Comparison of ENCODE assay signal across 17 mouse cellular contexts in genomic region chr8:44978622-44979021, GRCm38 (mm10). TPM values are rescaled to one million over a fixed set of nuclear protein-coding genes. Genes with fewer than 3 reads are reported as not detected.
DNase-seq lines count a peak whose midpoint lies in the region; ATAC-seq lines count a peak whose summit lies in the region.
"Had no signal": no experiment of that assay in that cellular context is flagged by ENCODE, and none has a peak within 500 bp of the region (broad histone marks: within the 10 kb centered on the region; RNA-seq: fewer than 3 reads in every experiment).

No protein-coding gene starts in this region.

- no peak overlapping the region for H3K9ac ChIP-seq in kidney, embryonic 15.5 days
- H3K9ac ChIP-seq: hindbrain, embryonic 12.5 days; liver, embryonic 13.5 days; midbrain, embryonic 15.5 days had no signal

- 77% methylated on average over 9 of the region's 9 CpGs for WGBS in kidney, embryonic 15.5 days

- no peaks in the 10 kb centered on the region for H3K27me3 ChIP-seq in kidney, embryonic 15.5 days
- H3K27me3 ChIP-seq: hindbrain, embryonic 12.5 days; liver, embryonic 13.5 days; midbrain, embryonic 15.5 days had no signal

- no peaks in the 10 kb centered on the region; the same call in 1 of the 2 replicates for H3K36me3 ChIP-seq in kidney, embryonic 15.5 days
- H3K36me3 ChIP-seq: hindbrain, embryonic 12.5 days; liver, embryonic 13.5 days; midbrain, embryonic 15.5 days had no signal

- H3K4me3 ChIP-seq in kidney, embryonic 15.5 days (replicated peaks) = no peak overlapping the region
- H3K4me3 ChIP-seq: forebrain, embryonic 10.5 days; hindbrain, embryonic 12.5 days; liver, embryonic 13.5 days; midbrain, embryonic 15.5 days had no signal

- DNase-seq in adrenal gland, postnatal 14 days = peak; percentile 45
- no peak for DNase-seq in adrenal gland, adult 8-10 months
- no peak for DNase-seq in kidney, postnatal 36 days
- peak; percentile 60 for DNase-seq in 3T3-L1 (ENCODE audit: low read depth, low spot score)
- DNase-seq in fibroblast of lung, adult 2 months (ENCODE audit: low read depth) = peak; percentile 77
- no peak for DNase-seq in embryo, embryonic 10 days (ENCODE audit: low spot score)
- no peak for DNase-seq in layer of hippocampus, adult 8-10 months (ENCODE audit: low spot score in 2 of 2)
- DNase-seq: cerebellum, adult 9-11 months; gastrocnemius, postnatal 14 days; kidney, postnatal 25 days; left cerebral cortex, postnatal 4 days; liver, embryonic 13.5 days; spleen, adult 18-20 months had no signal

- H3K27ac ChIP-seq in kidney, embryonic 15.5 days = peak overlapping the region; percentile 27; the same call in 1 of the 2 replicates
- H3K27ac ChIP-seq: forebrain, embryonic 10.5 days; hindbrain, embryonic 12.5 days; liver, embryonic 13.5 days; midbrain, embryonic 15.5 days had no signal

- no peak for ATAC-seq in kidney, embryonic 15.5 days (replicated peaks; ENCODE audit: low FRiP score)
- ATAC-seq: midbrain, embryonic 15.5 days had no signal

- no peaks in the 10 kb centered on the region for H3K9me3 ChIP-seq in kidney, embryonic 15.5 days (replicated peaks)
- H3K9me3 ChIP-seq: forebrain, embryonic 10.5 days; hindbrain, embryonic 12.5 days; liver, embryonic 13.5 days; midbrain, embryonic 15.5 days had no signal

- H3K4me1 ChIP-seq in kidney, embryonic 15.5 days = peaks cover 35% of the 10 kb centered on the region

- H3K4me2 ChIP-seq in kidney, embryonic 15.5 days = no peak overlapping the region
- H3K4me2 ChIP-seq: hindbrain, embryonic 12.5 days; liver, embryonic 13.5 days; midbrain, embryonic 15.5 days had no signal

RNA-seq across cellular contexts. Expression of gene Fat1, which starts 43.4 kb away (rescaled TPM):
- 60.5 and 84.6 TPM in 2 replicates for total RNA-seq in adrenal gland, postnatal 14 days (2021)
- total RNA-seq in adrenal gland, adult 8-10 months (2022) = 10 to 100 TPM; 49.0 to 69.7 (median 55.0) TPM
- 21.3 and 21.9 TPM in 2 replicates for polyA plus RNA-seq in kidney, embryonic 15.5 days (2015; fragmentation: Nextera tagmentation; extraction: Ambion mirVana)
- total RNA-seq in layer of hippocampus, adult 8-10 months (2022) = 10 to 100 TPM; 23.0 to 24.5 (median 24.4) TPM

Comparison
In these comparisons a context has a peak if more than half of its experiments do, and no peak if none do; other contexts are left out.
1. DNase-seq: peak in adrenal gland, postnatal 14 days (single experiment), 3T3-L1 (single experiment) and fibroblast of lung, adult 2 months (single experiment); none in adrenal gland, adult 8-10 months (single experiment), kidney, postnatal 36 days (0 of 2), embryo, embryonic 10 days (single experiment) and layer of hippocampus, adult 8-10 months (0 of 2).